Mouse (Mus musculus): Measurements from ENCODE around the gene Gm11983. TPM values are rescaled to one million over a fixed set of nuclear protein-coding genes. Genes with fewer than 3 reads are reported as not detected.

The Gm11983 gene
- polyA plus RNA-seq, 1 experiment from 2014 or later, result not detected

Other genes with a start within 250 kb of the Gm11983 start
- gene Nacad, start 231.6 kb downstream of the Gm11983 start, polyA plus RNA-seq (2015; fragmentation: Nextera tagmentation; extraction: Ambion mirVana), result 1.6 and 1.9 TPM in 2 replicates
- gene Tbrg4, start 211.6 kb downstream of the Gm11983 start, polyA plus RNA-seq (2015; fragmentation: Nextera tagmentation; extraction: Ambion mirVana), result 32.9 and 33.1 TPM in 2 replicates
- gene Wap, start 199.0 kb downstream of the Gm11983 start, polyA plus RNA-seq (2015; fragmentation: Nextera tagmentation; extraction: Ambion mirVana), result not detected in 2 replicates
- 7.8 and 8.7 TPM in 2 replicates for gene Ramp3, start 179.1 kb downstream of the Gm11983 start, polyA plus RNA-seq (2015; fragmentation: Nextera tagmentation; extraction: Ambion mirVana)
- gene Adcy1, start 225.8 kb upstream of the Gm11983 start, polyA plus RNA-seq (2015; fragmentation: Nextera tagmentation; extraction: Ambion mirVana), result 1.0 and 1.2 TPM in 2 replicates

All from limb, embryonic 15.5 days (tissue).